Mouse (Mus musculus) T-cell, adult 2 months (primary cell): ENCODE measurements around the gene Dnajc13.

Source experiments
- DNase-seq: peaks from one replicate; pipeline ENCODE4 v3.0.0; 2022; ENCODE audit warnings: low spot score

Dnajc13 gene

DNA sequence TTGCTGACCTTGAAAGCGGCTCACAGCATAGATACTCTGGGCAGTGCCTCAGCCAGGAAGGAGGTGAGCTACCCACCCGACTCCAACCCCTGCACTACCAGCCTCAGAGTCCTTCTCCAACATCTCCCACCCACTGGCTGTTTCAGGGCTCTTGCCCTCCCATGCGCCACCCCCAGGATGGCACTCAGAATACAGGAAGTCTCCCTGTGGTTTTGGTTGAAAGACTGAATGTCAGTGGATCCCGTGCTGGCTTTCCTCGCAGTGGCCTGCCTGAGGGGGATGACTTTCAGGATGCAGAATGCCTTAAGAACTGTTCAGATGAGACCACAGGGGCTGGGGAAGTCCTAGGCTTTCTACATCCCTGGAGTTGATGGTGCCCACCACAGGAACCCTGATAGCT lies 139.6 kb downstream of the Dnajc13 start:
- no peak for DNase-seq

- no peak for DNase-seq
Measured at GRCm38 (mm10) chr9:104109151-104109550, 153.6 kb downstream of the Dnajc13 start.

GRCm38 (mm10) chr9:104108571-104109143 lies 154.1 kb downstream of the Dnajc13 start:
- DNase-seq: no peak

DNA sequence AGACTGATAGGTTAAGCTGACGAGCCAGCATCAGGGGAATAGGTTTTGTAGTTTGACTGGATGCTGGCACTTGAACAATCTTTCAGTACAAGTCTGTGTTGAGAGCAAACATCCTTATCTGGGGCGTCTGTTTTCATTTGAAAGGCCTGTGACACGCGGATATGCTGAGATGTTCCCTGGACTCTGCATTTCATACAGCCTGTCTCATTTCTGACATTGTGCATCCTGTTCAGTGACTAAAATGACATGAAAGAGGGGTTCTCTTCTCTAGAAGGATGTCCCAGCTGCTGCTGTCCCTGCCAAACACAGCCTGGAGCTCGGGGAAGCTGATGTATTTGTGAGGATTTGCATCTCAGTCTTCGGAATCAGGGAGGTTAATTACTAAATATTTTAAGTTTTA lies 155.2 kb downstream of the Dnajc13 start:
- no peak for DNase-seq

- no peak for DNase-seq
Measured at GRCm38 (mm10) chr9:104106930-104107329, 155.8 kb downstream of the Dnajc13 start.

GRCm38 (mm10) chr9:104104986-104105385 lies 157.7 kb downstream of the Dnajc13 start:
- no peak for DNase-seq

- DNase-seq: no peak
Measured at GRCm38 (mm10) chr9:104102901-104103300, 159.8 kb downstream of the Dnajc13 start.

DNA sequence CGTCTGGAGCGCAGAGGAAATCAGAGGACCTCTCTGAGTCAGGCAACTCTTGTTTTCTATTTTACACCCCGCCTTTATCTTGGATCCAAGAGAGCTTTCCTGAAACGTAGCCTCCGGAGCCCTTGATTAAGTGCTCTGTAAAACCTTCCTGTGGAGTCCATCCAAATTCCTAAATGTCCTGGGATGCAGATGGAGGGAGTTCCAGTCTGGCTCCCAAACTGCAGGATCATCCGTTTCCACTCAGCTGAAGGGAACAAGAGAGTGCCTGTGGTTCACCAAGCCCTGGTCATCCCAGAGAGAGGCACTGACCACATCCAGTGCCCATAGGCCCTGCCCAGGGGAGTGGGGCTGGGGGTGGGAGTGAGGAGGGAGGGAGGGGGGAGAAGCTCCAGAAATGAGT lies 160.4 kb downstream of the Dnajc13 start:
- DNase-seq: no peak

DNA sequence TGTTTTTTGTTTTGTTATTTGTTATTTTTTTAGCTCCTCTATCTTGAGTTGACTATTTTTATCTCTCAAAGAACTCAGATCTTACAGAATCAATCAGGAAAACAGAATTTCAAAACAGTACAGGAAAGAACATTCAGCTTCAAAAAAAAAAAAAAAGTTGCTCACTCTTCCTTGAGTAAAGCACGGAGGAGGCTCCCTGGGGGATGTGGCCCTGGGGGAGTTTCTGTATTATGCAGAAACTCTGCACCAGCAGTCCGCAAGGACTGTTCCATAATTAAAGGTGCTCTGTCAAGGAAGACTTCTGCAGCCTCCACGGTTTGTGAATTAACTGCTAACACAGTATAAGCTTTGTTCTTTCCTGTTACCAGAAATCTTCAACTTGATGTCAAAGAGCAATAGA lies 161.3 kb downstream of the Dnajc13 start:
- DNase-seq: no peak
